Mouse (Mus musculus) lung, postnatal 0 days (tissue): ENCODE results near the gene Bche. TPM values are rescaled to one million over a fixed set of nuclear protein-coding genes. Genes with fewer than 3 reads are reported as not detected.

Experiments
- ATAC-seq: fragments of 200-750 bp; cut with Nextera tagmentation; 2 replicates; pipeline ENCODE4 v1.8.0; 2017; ENCODE audit warnings: moderate library complexity
- DNase-seq: peaks from one replicate; pipeline ENCODE4 v3.0.0-alpha.2; 2016; ENCODE audit warnings: low spot score
- H3K27ac ChIP-seq: fragments of 300-500 bp; sonication (generic); 2 replicates; pipeline ENCODE4 v1.5.1; 2014; ENCODE audit warnings: antibody characterized with exemption, mild to moderate bottlenecking, low read length, mixed read lengths
- H3K27me3 ChIP-seq: fragments of 300-500 bp; sonication (generic); replicated peaks from 2 replicates; pipeline ENCODE4 v1.6.1; 2014; ENCODE audit warnings: low read length, mixed read lengths; ENCODE audit not compliant: insufficient read depth
- H3K36me3 ChIP-seq: fragments of 300-500 bp; sonication (generic); 2 replicates; pipeline ENCODE4 v1.6.1; 2014; ENCODE audit warnings: low read length, mixed read lengths; ENCODE audit not compliant: insufficient read depth
- H3K4me1 ChIP-seq: fragments of 300-500 bp; sonication (generic); 2 replicates; pipeline ENCODE4 v1.6.1; 2014; ENCODE audit warnings: antibody characterized with exemption, low read depth, low read length, mixed read lengths; ENCODE audit not compliant: insufficient read depth
- H3K4me2 ChIP-seq: fragments of 300-500 bp; sonication (generic); replicated peaks from 2 replicates; pipeline ENCODE4 v1.6.1; 2014; ENCODE audit warnings: low read depth, mild to moderate bottlenecking, low read length, moderate library complexity, mixed read lengths
- H3K4me3 ChIP-seq: fragments of 300-500 bp; sonication (generic); 2 replicates; pipeline ENCODE4 v1.5.1; 2014; ENCODE audit warnings: low read depth, low read length
- H3K9ac ChIP-seq: fragments of 300-500 bp; sonication (generic); replicated peaks from 2 replicates; pipeline ENCODE4 v1.6.1; 2014; ENCODE audit warnings: low read depth, mild to moderate bottlenecking
- H3K9me3 ChIP-seq: fragments of 300-500 bp; sonication (generic); 2 replicates; pipeline ENCODE4 v1.6.1; 2016; ENCODE audit warnings: low read length, mixed read lengths
- CTCF ChIP-seq: IDR thresholded peaks from 2 replicates; pipeline ENCODE4 v1.5.1; 2016; ENCODE audit warnings: antibody characterized with exemption, mild to moderate bottlenecking
- EP300 ChIP-seq: IDR thresholded peaks from 2 replicates; pipeline ENCODE4 v1.6.1; 2016; ENCODE audit warnings: antibody characterized with exemption, mild to moderate bottlenecking, control low read depth
- WGBS: fragments of 180-500 bp; shearing (Covaris S2); extraction: QIAGEN DNeasy Blood & Tissue Kit; methylation state at CpG from one replicate; pipeline ENCODE4 v1.1.7; 2014; 5-methylcytosine and 5-hydroxymethylcytosine counted together
- polyA plus RNA-seq: library from polyadenylated mRNA; unstranded; fragments of >200 nt; fragmentation: Nextera tagmentation; extraction: Ambion mirVana; gene quantifications from 2 replicates; pipeline ENCODE4 v1.2.1, GENCODE M21; 2015

The Bche gene
- polyA plus RNA-seq, 1 experiment from 2014 or later, result 0.60 TPM

GRCm38 (mm10) chr3:73667245-73668131 is 40.7 kb downstream of the Bche start:
- H3K9me3 ChIP-seq, result no peaks in the 10 kb centered on the region
- WGBS, result 62% methylated on average over 3 of the region's 3 CpGs
- no peak overlapping the region for H3K4me2 ChIP-seq
- ATAC-seq (no peak), DNase-seq (no peak)
- H3K36me3 ChIP-seq, result no peaks in the 10 kb centered on the region
- H3K9ac ChIP-seq, result no peak overlapping the region
- TF ChIP-seq CTCF (no peak), EP300 (no peak)
- no peaks in the 10 kb centered on the region for H3K4me1 ChIP-seq
- H3K4me3 ChIP-seq, result no peak overlapping the region
- H3K27ac ChIP-seq, result no peak overlapping the region
- no peaks in the 10 kb centered on the region for H3K27me3 ChIP-seq

- Histone ChIP-seq H3K4me2 (no peak overlapping the region), H3K9ac (no peak overlapping the region), H3K36me3 (no peaks in the 10 kb centered on the region), H3K4me1 (no peaks in the 10 kb centered on the region), H3K27me3 (no peaks in the 10 kb centered on the region), H3K4me3 (no peak overlapping the region), H3K9me3 (no peaks in the 10 kb centered on the region), H3K27ac (no peak overlapping the region)
- no peak for DNase-seq
- no peak for ATAC-seq
- TF ChIP-seq EP300 (no peak), CTCF (no peak)
These were observed 57.9 kb downstream of the Bche start for GRCm38 (mm10) chr3:73650281-73650680.

GRCm38 (mm10) chr3:73647064-73647463 is 61.2 kb downstream of the Bche start:
- no peaks in the 10 kb centered on the region for H3K27me3 ChIP-seq
- no peak for TF ChIP-seq EP300
- TF ChIP-seq CTCF, result no peak
- H3K4me1 ChIP-seq, result no peaks in the 10 kb centered on the region
- H3K9me3 ChIP-seq, result no peaks in the 10 kb centered on the region
- H3K36me3 ChIP-seq, result no peaks in the 10 kb centered on the region
- no peak overlapping the region for H3K4me2 ChIP-seq
- H3K4me3 ChIP-seq, result no peak overlapping the region
- ATAC-seq (no peak), DNase-seq (no peak)
- no peak overlapping the region for H3K9ac ChIP-seq
- 87% methylated on average over 2 of the region's 2 CpGs for WGBS
- H3K27ac ChIP-seq, result no peak overlapping the region

- H3K9ac ChIP-seq, result no peak overlapping the region
- H3K4me2 ChIP-seq, result no peak overlapping the region
- 69% methylated on average over 2 of the region's 2 CpGs for WGBS
- no peak overlapping the region for H3K4me3 ChIP-seq
- no peaks in the 10 kb centered on the region for H3K9me3 ChIP-seq
- H3K27me3 ChIP-seq, result no peaks in the 10 kb centered on the region
- no peaks in the 10 kb centered on the region for H3K36me3 ChIP-seq
- TF ChIP-seq EP300 (no peak), CTCF (no peak)
- H3K4me1 ChIP-seq, result no peaks in the 10 kb centered on the region
- H3K27ac ChIP-seq, result no peak overlapping the region
- no peak for DNase-seq
- ATAC-seq, result no peak
These were observed 96.8 kb downstream of the Bche start for GRCm38 (mm10) chr3:73611421-73611820.

GRCm38 (mm10) chr3:73591757-73592533 is 116.3 kb downstream of the Bche start:
- Histone ChIP-seq H3K9ac (no peak overlapping the region), H3K27me3 (no peaks in the 10 kb centered on the region), H3K9me3 (no peaks in the 10 kb centered on the region), H3K4me1 (no peaks in the 10 kb centered on the region), H3K36me3 (no peaks in the 10 kb centered on the region), H3K4me2 (no peak overlapping the region), H3K4me3 (no peak overlapping the region), H3K27ac (no peak overlapping the region)
- no peak for ATAC-seq
- 66% methylated on average over 5 of the region's 5 CpGs for WGBS
- TF ChIP-seq CTCF (no peak), EP300 (no peak)
- no peak for DNase-seq
